Mouse (Mus musculus) embryonic facial prominence, embryonic 12.5 days (tissue): ENCODE measurements at regions not wholly inside any gene's neighbourhood (a gene's known extent, or its start where the extent isn't known, plus 50 kb on each side); places are given as distances from the start of the nearest gene placed in this dataset.

Experiments used
- ATAC-seq: fragments of 200-750 bp; cut with Nextera tagmentation; 2 replicates; pipeline ENCODE4 v1.8.0; 2017; ENCODE audit not compliant: insufficient number of reproducible peaks, insufficient read depth, low FRiP score, low TSS enrichment
- H3K27ac ChIP-seq: fragments of 300-500 bp; sonication (generic); 2 replicates; pipeline ENCODE4 v1.5.1; 2016; ENCODE audit warnings: mild to moderate bottlenecking
- H3K27me3 ChIP-seq: fragments of 300-500 bp; sonication (generic); 2 replicates; pipeline ENCODE4 v1.6.1; 2016; ENCODE audit warnings: mild to moderate bottlenecking, moderate library complexity
- H3K36me3 ChIP-seq: fragments of 300-500 bp; sonication (generic); 2 replicates; pipeline ENCODE4 v1.6.1; 2016; ENCODE audit warnings: mild to moderate bottlenecking
- H3K4me1 ChIP-seq: fragments of 300-500 bp; sonication (generic); 2 replicates; pipeline ENCODE4 v1.6.1; 2016
- H3K4me2 ChIP-seq: fragments of 300-500 bp; sonication (generic); replicated peaks from 2 replicates; pipeline ENCODE4 v1.6.1; 2016; ENCODE audit warnings: mild to moderate bottlenecking, moderate library complexity
- H3K4me3 ChIP-seq: fragments of 300-500 bp; sonication (generic); 2 replicates; pipeline ENCODE4 v1.5.1; 2016; ENCODE audit warnings: mild to moderate bottlenecking
- H3K9ac ChIP-seq: fragments of 300-500 bp; sonication (generic); 2 replicates; pipeline ENCODE4 v1.6.1; 2016; ENCODE audit warnings: mild to moderate bottlenecking, moderate library complexity
- H3K9me3 ChIP-seq: fragments of 300-500 bp; sonication (generic); 2 replicates; pipeline ENCODE4 v1.6.1; 2016; ENCODE audit warnings: mild to moderate bottlenecking, moderate library complexity
- WGBS: fragments of 180-500 bp; shearing (Covaris S2); methylation state at CpG from one replicate; pipeline ENCODE4 v1.1.7; 2016; 5-methylcytosine and 5-hydroxymethylcytosine counted together

GRCm38 (mm10) chr4:142633667-142634350, 394.6 kb upstream of the Kazn start:
- Histone ChIP-seq H3K27me3 (no peaks in the 10 kb centered on the region), H3K4me1 (peaks cover 12% of the 10 kb centered on the region), H3K4me2 (no peak overlapping the region), H3K36me3 (no peaks in the 10 kb centered on the region), H3K27ac (no peak overlapping the region), H3K4me3 (no peak overlapping the region), H3K9ac (no peak overlapping the region), H3K9me3 (no peaks in the 10 kb centered on the region)
- WGBS, result 71% methylated on average over 13 of the region's 13 CpGs
- no peak for ATAC-seq

- ATAC-seq, result 0 out of 2 replicates have a peak, but pooled peaks have one; percentile 45
- 84% methylated on average over 8 of the region's 8 CpGs for WGBS
- peaks cover 15% of the 10 kb centered on the region for H3K4me1 ChIP-seq
Observed at GRCm38 (mm10) chr4:142626503-142627194, 387.4 kb upstream of the Kazn start.

GRCm38 (mm10) chr4:142625456-142625855, 386.3 kb upstream of the Kazn start:
- Histone ChIP-seq H3K4me2 (no peak overlapping the region), H3K27me3 (no peaks in the 10 kb centered on the region), H3K4me1 (peaks cover 16% of the 10 kb centered on the region), H3K9ac (no peak overlapping the region), H3K9me3 (no peaks in the 10 kb centered on the region), H3K4me3 (no peak overlapping the region), H3K27ac (no peak overlapping the region), H3K36me3 (no peaks in the 10 kb centered on the region)
- 41% methylated on average over 3 of the region's 3 CpGs for WGBS
- ATAC-seq, result no peak

More at GRCm38 (mm10) chr4:142626503-142627194, 387.4 kb upstream of the Kazn start:
- Histone ChIP-seq H3K27ac (no peak overlapping the region), H3K4me2 (no peak overlapping the region), H3K36me3 (no peaks in the 10 kb centered on the region), H3K27me3 (no peaks in the 10 kb centered on the region), H3K4me3 (no peak overlapping the region), H3K9ac (no peak overlapping the region), H3K9me3 (no peaks in the 10 kb centered on the region)

DNA sequence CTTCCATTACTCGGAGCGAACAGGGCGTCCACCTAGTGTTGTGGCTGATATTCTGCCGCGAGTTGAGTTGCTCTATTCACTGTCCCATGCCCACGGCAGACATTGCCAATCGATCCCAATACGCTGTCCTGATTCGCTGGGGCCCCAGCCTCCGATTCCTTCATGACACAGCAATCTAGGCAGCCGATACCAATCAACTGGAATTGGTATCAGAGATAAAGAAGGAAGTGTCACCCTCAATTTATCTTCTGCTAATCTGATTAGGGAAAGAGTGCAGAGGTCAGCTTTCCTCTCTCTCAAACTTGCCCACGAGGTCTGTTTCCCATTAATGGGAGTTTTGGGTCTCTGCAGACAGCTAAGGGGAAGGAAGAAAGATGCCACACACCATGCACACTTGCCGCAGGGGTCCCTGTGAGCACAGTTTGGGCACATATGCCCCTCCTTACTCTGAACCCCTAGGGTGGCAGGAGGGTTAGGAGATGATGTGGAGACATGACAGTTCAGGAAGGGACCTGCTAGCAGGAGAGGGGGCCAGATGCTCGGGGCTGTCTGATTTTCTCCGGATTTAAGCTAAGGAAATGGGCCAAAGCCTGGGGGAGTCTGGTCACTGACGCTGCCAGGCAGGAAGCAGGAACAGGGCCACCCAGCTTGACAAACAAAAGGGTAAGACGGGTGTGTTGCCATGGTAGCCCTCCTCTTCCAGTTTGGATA, 383.1 kb upstream of the Kazn start:
- ATAC-seq, result peak; percentile 8; the same call in 1 of the 2 replicates
- Histone ChIP-seq H3K9me3 (no peaks in the 10 kb centered on the region), H3K9ac (no peak overlapping the region), H3K4me1 (peaks cover 25% of the 10 kb centered on the region), H3K4me2 (0 out of 2 replicates have a peak overlapping the region, but pooled peaks have one; percentile 21), H3K4me3 (no peak overlapping the region), H3K27ac (peak overlapping the region; percentile 62; the same call in 1 of the 2 replicates), H3K36me3 (no peaks in the 10 kb centered on the region), H3K27me3 (no peaks in the 10 kb centered on the region)
- WGBS, result 14% methylated on average over 17 of the region's 17 CpGs

DNA sequence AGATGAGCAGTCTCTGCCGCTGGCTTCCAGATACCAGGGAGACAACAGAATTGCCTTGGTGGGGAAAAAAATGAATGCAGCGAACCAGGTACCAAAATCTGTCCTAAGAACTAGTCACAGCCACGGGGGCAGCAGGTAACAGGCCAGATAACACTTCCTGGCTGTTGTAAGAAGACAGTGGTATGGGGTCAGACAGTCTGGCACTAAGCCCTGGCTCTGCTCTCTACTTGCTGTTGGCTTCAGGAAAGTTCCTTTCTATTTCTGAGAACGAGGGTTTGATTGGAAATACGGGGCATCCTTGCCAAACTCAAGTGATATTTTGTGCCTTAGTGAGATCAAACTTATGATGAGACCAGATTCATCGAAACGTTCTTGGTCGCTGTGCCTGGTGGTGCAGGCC, 380.2 kb upstream of the Kazn start:
- Histone ChIP-seq H3K4me2 (no peak overlapping the region), H3K4me3 (no peak overlapping the region), H3K9me3 (no peaks in the 10 kb centered on the region), H3K27me3 (no peaks in the 10 kb centered on the region), H3K36me3 (no peaks in the 10 kb centered on the region), H3K27ac (no peak overlapping the region), H3K4me1 (peaks cover 25% of the 10 kb centered on the region), H3K9ac (no peak overlapping the region)
- ATAC-seq, result no peak
- WGBS, result 75% methylated on average over 8 of the region's 8 CpGs

GRCm38 (mm10) chr4:142618770-142619169, 379.6 kb upstream of the Kazn start:
- no peaks in the 10 kb centered on the region for H3K36me3 ChIP-seq
- H3K4me3 ChIP-seq, result no peak overlapping the region
- no peaks in the 10 kb centered on the region for H3K9me3 ChIP-seq
- H3K4me1 ChIP-seq, result peaks cover 25% of the 10 kb centered on the region
- no peak overlapping the region for H3K27ac ChIP-seq
- ATAC-seq, result no peak
- no peak overlapping the region for H3K4me2 ChIP-seq
- H3K27me3 ChIP-seq, result no peaks in the 10 kb centered on the region
- no peak overlapping the region for H3K9ac ChIP-seq
- 21% methylated on average over 4 of the region's 4 CpGs for WGBS

DNA sequence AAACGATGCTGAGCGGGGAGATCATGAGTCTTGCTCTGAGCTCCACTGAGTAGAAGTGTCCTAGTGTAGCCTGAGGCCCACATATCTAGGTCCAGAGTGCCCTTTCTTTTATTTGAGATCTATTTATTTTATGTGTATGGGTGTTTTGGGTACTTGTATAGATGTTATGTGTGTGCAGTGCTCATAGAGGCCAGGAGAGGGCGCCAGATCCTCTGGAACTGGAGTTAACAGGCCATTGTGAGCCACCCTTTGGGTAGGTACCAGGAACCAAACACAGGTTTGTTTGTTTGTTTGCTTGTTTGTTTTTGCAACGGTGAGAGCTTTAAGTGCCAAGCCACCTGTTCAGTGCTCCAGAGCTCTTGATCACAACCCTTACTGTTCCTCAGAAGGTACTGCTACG, 378.5 kb upstream of the Kazn start:
- no peak for ATAC-seq
- Histone ChIP-seq H3K27ac (no peak overlapping the region), H3K4me3 (no peak overlapping the region), H3K4me2 (no peak overlapping the region), H3K27me3 (no peaks in the 10 kb centered on the region), H3K9ac (no peak overlapping the region), H3K4me1 (peaks cover 20% of the 10 kb centered on the region), H3K36me3 (no peaks in the 10 kb centered on the region), H3K9me3 (no peaks in the 10 kb centered on the region)
- WGBS, result 65% methylated on average over 5 of the region's 5 CpGs

GRCm38 (mm10) chr4:142616901-142617300, 377.7 kb upstream of the Kazn start:
- no peak overlapping the region for H3K4me3 ChIP-seq
- no peak overlapping the region for H3K27ac ChIP-seq
- no peaks in the 10 kb centered on the region for H3K36me3 ChIP-seq
- H3K4me2 ChIP-seq, result no peak overlapping the region
- no peaks in the 10 kb centered on the region for H3K27me3 ChIP-seq
- peaks cover 13% of the 10 kb centered on the region for H3K4me1 ChIP-seq
- ATAC-seq, result no peak
- WGBS, result 71% methylated on average over 7 of the region's 7 CpGs
- H3K9me3 ChIP-seq, result no peaks in the 10 kb centered on the region
- no peak overlapping the region for H3K9ac ChIP-seq

DNA sequence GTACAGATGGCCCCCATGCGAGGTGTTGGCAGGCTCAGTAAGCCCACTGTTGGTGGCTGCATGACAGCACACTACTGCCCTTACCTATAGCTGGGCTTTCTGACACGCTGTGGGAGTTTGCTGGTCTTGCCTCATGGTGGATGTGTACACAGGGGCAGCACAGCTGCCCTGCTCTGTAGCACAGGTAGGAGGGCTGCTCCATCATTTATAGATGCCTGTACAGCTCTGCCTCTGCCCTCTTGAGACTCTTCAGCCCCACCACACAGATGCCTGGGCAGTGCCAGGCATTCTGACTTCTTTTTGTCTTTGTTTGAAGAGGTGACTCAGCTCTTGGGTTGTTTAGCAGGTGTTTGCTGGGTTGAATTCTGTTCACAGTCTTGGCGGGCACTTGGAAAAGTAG, 365.9 kb upstream of the Kazn start:
- Histone ChIP-seq H3K9ac (no peak overlapping the region), H3K4me3 (no peak overlapping the region), H3K4me1 (no peaks in the 10 kb centered on the region), H3K36me3 (no peaks in the 10 kb centered on the region), H3K4me2 (no peak overlapping the region), H3K27ac (no peak overlapping the region), H3K27me3 (no peaks in the 10 kb centered on the region), H3K9me3 (peaks cover 5% of the 10 kb centered on the region; the same call in 1 of the 2 replicates)
- no peak for ATAC-seq
- WGBS, result 90% methylated on average over 3 of the region's 3 CpGs

DNA sequence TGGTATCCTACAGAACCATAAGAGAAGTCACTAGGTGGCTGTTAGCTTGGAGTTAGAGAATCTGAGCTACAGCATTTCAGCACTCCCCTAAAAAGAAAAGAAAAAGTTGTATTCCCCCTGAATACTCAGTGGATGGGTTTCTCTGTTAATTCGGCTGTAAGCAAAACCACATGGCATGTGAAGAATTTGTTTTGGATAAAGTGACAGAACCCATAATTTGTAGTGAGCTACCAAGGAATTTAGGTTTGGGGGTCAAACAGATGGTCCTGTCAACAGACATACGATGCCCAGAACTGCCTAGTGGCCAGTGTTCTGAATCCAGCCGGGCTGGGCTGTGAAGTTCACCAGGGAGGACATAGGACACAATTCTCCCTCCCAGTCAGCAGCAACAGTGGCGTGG, 358.0 kb upstream of the Kazn start:
- Histone ChIP-seq H3K27ac (no peak overlapping the region), H3K9me3 (no peaks in the 10 kb centered on the region), H3K27me3 (no peaks in the 10 kb centered on the region), H3K4me3 (no peak overlapping the region), H3K36me3 (no peaks in the 10 kb centered on the region), H3K4me1 (peaks cover 12% of the 10 kb centered on the region), H3K9ac (no peak overlapping the region), H3K4me2 (no peak overlapping the region)
- WGBS, result 27% methylated on average over 4 of the region's 4 CpGs
- ATAC-seq, result no peak

DNA sequence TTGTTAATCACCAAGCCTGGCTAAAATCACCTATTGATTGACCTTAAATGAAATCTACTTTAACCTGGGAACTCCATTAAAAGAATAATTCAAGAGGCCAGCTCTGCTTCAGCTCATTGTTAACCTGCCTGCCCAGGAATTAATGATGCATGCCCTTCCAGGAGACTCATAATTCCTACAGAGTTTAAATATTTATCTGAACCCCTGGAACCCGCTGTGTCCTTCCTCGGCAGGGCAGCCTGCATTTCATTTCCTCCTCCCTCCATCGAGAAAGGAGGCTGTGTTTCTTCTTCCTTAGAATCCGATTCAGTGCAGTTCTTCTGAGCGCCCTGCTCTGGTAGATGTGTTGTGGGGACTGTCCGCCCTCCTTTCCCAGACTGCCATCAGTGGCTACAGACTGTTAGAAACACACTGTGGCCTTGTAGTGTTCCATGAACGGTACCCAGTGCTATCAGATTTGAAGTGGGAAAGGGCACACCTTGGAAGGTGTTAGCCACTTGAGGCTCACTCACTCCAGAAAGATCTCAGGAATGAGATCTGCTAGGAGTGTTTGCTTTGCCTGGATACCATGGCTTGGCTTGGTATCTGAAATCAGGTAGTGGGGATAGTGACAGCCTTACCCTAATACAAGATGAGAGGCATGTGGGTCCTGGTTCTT, 350.0 kb upstream of the Kazn start:
- Histone ChIP-seq H3K9me3 (no peaks in the 10 kb centered on the region), H3K4me1 (peaks cover 24% of the 10 kb centered on the region), H3K36me3 (no peaks in the 10 kb centered on the region), H3K9ac (no peak overlapping the region), H3K4me3 (no peak overlapping the region), H3K27me3 (no peaks in the 10 kb centered on the region), H3K27ac (no peak overlapping the region), H3K4me2 (0 out of 2 replicates have a peak overlapping the region, but pooled peaks have one; percentile 33)
- 52% methylated on average over 7 of the region's 7 CpGs for WGBS
- ATAC-seq, result no peak
